9 mouse cellular contexts compared by ENCODE assay signal in the genomic region with DNA sequence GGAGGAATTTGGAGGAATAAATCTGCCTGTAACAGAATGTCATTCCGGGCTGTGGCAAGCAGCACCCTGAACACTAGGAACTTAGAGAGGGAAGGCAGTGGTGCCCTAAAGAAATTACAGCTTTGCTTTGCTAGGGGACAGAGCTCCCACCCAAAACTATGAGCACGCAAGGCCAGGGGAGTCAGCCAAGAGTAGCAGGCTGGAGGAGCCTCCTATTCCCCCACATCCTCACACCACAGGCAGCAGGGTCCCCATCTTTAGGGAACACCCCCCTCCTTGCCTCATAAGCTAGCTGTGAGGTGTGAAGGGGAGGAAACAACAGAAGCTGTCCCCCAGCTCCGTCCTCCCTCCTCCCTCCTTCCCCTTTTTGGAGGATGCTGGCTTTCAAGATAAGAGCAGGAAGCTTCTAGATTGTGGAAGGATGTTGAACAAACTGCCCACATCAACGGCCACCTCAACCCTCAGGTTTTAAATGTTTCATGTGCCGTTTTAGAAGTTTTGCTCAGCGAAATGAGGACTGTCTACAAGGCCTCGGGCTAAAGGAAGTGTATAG.
DNase-seq lines count a peak whose midpoint lies in the region; ATAC-seq and TF ChIP-seq lines count a peak whose summit lies in the region.
"Had no signal": no experiment of that assay in that cellular context is flagged by ENCODE, and none has a peak within 500 bp of the region (broad histone marks: within the 10 kb centered on the region; RNA-seq: fewer than 3 reads in every experiment).

No protein-coding gene starts in this region.

- H3K4me3 ChIP-seq in midbrain, embryonic 11.5 days (ENCODE audit: low read depth, low read length), result no peak overlapping the region
- H3K4me3 ChIP-seq in midbrain, postnatal 0 days (ENCODE audit: low read depth, low read length), result no peak overlapping the region
- no peak overlapping the region for H3K4me3 ChIP-seq in limb, embryonic 12.5 days (replicated peaks)
- H3K4me3 ChIP-seq: erythroblast, embryonic 14.5 days; neural tube, embryonic 13.5 days had no signal

- no peak overlapping the region for H3K4me2 ChIP-seq in midbrain, embryonic 11.5 days
- H3K4me2 ChIP-seq in midbrain, postnatal 0 days (ENCODE audit: low read depth, low read length, poor library complexity, severe bottlenecking), result no peak overlapping the region
- no peak overlapping the region for H3K4me2 ChIP-seq in limb, embryonic 12.5 days
- H3K4me2 ChIP-seq: neural tube, embryonic 13.5 days had no signal

- no peak for TF ChIP-seq CTCF in midbrain, postnatal 0 days (IDR thresholded peaks at IDR 0.05)

- DNase-seq in midbrain, embryonic 11.5 days (ENCODE audit: low spot score, missing footprints), result peak; percentile 65
- DNase-seq in midbrain, postnatal 0 days (ENCODE audit: low spot score), result no peak
- DNase-seq in natural killer cell, adult 2 months (ENCODE audit: low spot score in 2 of 2), result peak; percentile 27 to 44
- DNase-seq in yolk sac, embryonic 10.5 days (ENCODE audit: low spot score), result no peak
- DNase-seq in lung, postnatal 25 days (ENCODE audit: low spot score), result no peak

- H3K27ac ChIP-seq in midbrain, embryonic 11.5 days (ENCODE audit: low read depth, low read length), result no peak overlapping the region
- no peak overlapping the region for H3K27ac ChIP-seq in midbrain, postnatal 0 days (ENCODE audit: low read depth, low read length)
- 0 out of 2 replicates have a peak overlapping the region, but pooled peaks have one; percentile 30 for H3K27ac ChIP-seq in limb, embryonic 12.5 days

- no peak overlapping the region for H3K9ac ChIP-seq in midbrain, embryonic 11.5 days (ENCODE audit: low read length)
- no peak overlapping the region for H3K9ac ChIP-seq in midbrain, postnatal 0 days (replicated peaks; ENCODE audit: low read length, poor library complexity, severe bottlenecking)
- no peak overlapping the region for H3K9ac ChIP-seq in limb, embryonic 12.5 days (replicated peaks)
- H3K9ac ChIP-seq: neural tube, embryonic 13.5 days had no signal

- no peaks in the 10 kb centered on the region for H3K27me3 ChIP-seq in midbrain, embryonic 11.5 days (ENCODE audit: control insufficient read depth, insufficient read depth, low read length)
- H3K27me3 ChIP-seq in midbrain, postnatal 0 days (ENCODE audit: insufficient read depth, low read length), result no peaks in the 10 kb centered on the region
- no peaks in the 10 kb centered on the region for H3K27me3 ChIP-seq in limb, embryonic 12.5 days
- H3K27me3 ChIP-seq: neural tube, embryonic 13.5 days had no signal

- no peaks in the 10 kb centered on the region for H3K4me1 ChIP-seq in midbrain, embryonic 11.5 days (ENCODE audit: control insufficient read depth, insufficient read depth, low read length)
- H3K4me1 ChIP-seq in midbrain, postnatal 0 days (ENCODE audit: insufficient read depth, low read length), result peaks cover 9% of the 10 kb centered on the region; the same call in 1 of the 2 replicates
- H3K4me1 ChIP-seq in limb, embryonic 12.5 days (replicated peaks), result peaks cover 43% of the 10 kb centered on the region

- H3K9me3 ChIP-seq in midbrain, embryonic 11.5 days (ENCODE audit: control insufficient read depth, low read length), result no peaks in the 10 kb centered on the region
- no peaks in the 10 kb centered on the region for H3K9me3 ChIP-seq in midbrain, postnatal 0 days (ENCODE audit: low read length)
- H3K9me3 ChIP-seq in limb, embryonic 12.5 days, result no peaks in the 10 kb centered on the region
- H3K9me3 ChIP-seq: neural tube, embryonic 13.5 days had no signal

- 65% methylated on average over 7 of the region's 7 CpGs for WGBS in midbrain, embryonic 11.5 days
- WGBS in midbrain, postnatal 0 days, result 75% methylated on average over 7 of the region's 7 CpGs
- WGBS in limb, embryonic 12.5 days, result 59% methylated on average over 7 of the region's 7 CpGs

- no peaks in the 10 kb centered on the region for H3K36me3 ChIP-seq in midbrain, embryonic 11.5 days (ENCODE audit: control insufficient read depth, insufficient read depth, low read length)
- no peaks in the 10 kb centered on the region for H3K36me3 ChIP-seq in midbrain, postnatal 0 days (ENCODE audit: insufficient read depth, low read length)
- no peaks in the 10 kb centered on the region for H3K36me3 ChIP-seq in limb, embryonic 12.5 days
- H3K36me3 ChIP-seq: neural tube, embryonic 13.5 days had no signal

- ATAC-seq in midbrain, embryonic 11.5 days (ENCODE audit: low FRiP score), result no peak
- ATAC-seq in midbrain, postnatal 0 days (ENCODE audit: low FRiP score), result no peak
- ATAC-seq in common myeloid progenitor, adult 5-6 weeks (replicated peaks; ENCODE audit: low read depth, poor library complexity, severe bottlenecking), result peak; percentile 55
- ATAC-seq in limb, embryonic 12.5 days (ENCODE audit: insufficient number of reproducible peaks, insufficient read depth, low FRiP score, low TSS enrichment, low read depth), result no peak

Comparison
In these comparisons a context has a peak if more than half of its experiments do, and no peak if none do; other contexts are left out.
1. DNase-seq: peak in midbrain, embryonic 11.5 days (single experiment) and natural killer cell, adult 2 months (2 of 2); none in midbrain, postnatal 0 days (single experiment), yolk sac, embryonic 10.5 days (single experiment) and lung, postnatal 25 days (single experiment).